Mouse (Mus musculus): ENCODE measurements at regions not wholly inside any gene's neighbourhood (a gene's known extent, or its start where the extent isn't known, plus 50 kb on each side); places are given as distances from the start of the nearest gene placed in this dataset.
"Not testable (repeated sequence)": the region's sequence is repeated elsewhere in the genome, so short reads cannot be mapped to it uniquely, and the experiment has no call there.

DNA sequence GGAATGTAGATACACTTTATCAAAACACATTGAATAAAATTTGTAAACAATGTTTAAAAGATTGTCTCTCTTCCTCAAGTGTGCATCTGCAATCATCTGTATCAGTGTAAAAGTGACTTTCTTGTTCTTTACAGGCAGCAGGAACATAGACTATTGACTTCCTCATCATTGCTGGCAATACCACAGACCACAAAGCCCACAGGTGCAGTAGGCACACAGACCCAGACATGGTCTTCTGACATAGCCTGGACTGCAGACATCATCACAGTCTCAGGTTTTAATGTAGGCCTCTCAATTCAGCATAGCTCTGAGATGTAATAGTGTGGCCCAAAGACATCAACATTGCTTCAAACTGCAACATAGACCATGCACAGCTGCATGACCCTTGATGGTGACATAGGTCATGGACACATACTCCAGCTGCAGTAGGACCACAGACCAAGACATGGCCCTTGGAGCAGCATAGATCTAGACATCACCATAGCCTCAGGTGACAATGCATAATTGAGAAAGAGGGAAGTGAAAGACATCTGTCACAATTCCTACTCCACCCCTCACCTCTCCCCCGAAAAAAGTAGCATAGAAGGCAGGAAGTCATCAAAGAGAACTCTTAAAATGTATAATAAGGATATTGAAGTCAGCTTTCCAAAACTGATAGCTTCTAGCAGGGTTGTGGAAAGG lies 74.1 kb upstream of the Speer2 start:
- DNase-seq, result no peak

DNA sequence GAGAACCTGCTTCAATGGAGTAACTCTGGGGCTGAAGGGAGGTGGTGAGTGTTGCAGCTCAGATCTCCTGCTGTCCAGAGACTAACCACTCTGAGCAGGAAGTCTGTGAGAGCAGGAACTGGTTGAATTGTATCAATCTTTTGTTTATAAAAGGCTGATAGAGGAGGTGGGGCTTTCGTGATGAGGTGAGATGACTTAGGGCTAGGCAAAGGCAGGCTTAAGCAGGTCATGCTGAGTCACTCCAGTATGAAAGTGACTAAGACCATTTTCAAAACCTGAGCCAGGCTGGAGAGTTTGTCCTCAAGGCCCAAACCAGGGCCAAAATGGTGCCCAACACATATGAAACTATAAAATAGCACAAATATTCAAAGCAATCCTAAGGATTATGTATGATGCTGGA lies 80.1 kb upstream of the Speer2 start:
- no peak for DNase-seq

DNA sequence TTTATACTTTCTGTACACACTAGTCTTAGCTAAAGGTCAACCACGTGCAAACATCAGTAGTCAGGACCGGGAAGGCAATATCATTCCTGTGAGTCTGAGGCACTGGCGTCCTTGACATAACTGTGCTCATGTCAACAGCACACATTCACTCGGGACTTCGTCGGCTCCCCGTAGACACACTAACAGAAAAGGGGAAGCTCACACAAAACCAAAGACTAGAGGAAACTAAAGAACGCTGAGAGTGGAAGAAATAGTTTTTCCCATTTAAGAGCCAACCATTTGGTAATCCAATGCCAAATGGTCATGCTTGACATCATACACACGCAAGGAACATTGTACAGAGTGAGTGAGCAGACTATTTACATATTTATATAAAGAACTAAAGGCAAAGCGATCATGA lies 85.2 kb upstream of the Speer2 start:
- DNase-seq, result no peak

DNA sequence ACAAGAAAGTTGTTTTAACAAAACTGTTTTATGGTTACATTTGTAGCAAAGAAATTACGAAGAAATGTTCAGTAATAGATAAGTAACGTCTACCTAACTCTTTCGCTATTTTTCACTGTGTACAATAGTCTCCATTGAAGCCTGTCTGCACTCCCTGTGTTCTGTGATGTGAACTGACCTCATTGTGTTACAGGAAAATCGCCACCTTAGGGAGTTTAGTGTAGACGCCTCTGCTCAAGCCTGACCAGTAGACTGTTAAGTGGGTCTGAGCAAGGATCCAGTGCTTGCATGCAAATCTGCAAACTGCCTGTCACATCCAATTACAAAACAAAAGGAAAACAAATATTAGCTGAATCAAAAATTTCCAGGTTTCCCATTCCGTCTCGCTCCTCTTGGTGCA lies 85.8 kb upstream of the Speer2 start:
- no peak for DNase-seq

DNA sequence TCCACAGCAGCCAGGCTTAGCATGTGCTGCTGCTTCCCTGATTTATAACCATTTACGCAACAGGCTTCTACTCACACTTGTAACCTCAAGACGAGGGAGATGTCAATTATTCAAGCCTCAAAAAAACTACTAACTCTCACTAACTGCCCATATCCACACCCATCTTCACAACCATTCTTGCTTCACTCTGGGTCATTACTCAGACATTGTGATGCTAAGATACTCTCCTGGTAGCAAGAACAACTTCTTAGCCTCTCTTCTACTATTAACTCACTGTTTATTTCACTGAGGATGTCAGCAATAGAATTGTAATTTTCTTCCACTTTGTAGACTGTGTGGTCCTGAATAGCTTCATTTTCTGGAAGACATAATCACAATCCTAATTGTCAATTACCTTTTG lies 88.0 kb upstream of the Speer2 start:
- DNase-seq, result no peak

DNA sequence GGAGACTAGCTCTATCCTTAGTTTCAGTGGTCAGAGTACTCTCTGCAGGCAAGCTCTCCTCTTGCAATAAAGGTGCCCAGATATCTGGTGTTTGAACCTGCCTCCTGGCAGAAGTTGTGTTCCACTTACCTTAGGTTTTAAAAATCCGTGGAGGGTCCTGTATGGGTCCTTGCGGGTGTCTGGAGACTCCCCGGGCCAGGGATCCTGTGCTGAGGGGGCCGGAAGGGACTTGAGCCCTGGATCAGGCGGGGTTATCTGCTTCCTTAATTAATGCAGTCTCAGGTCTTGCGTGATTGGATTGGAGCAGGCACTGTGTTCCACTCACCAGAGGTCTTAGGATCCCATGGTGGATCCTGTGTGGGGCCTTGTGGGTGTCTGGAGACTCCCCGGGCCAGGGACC lies 103.0 kb upstream of the Speer2 start:
- DNase-seq, result not testable (repeated sequence)

DNA sequence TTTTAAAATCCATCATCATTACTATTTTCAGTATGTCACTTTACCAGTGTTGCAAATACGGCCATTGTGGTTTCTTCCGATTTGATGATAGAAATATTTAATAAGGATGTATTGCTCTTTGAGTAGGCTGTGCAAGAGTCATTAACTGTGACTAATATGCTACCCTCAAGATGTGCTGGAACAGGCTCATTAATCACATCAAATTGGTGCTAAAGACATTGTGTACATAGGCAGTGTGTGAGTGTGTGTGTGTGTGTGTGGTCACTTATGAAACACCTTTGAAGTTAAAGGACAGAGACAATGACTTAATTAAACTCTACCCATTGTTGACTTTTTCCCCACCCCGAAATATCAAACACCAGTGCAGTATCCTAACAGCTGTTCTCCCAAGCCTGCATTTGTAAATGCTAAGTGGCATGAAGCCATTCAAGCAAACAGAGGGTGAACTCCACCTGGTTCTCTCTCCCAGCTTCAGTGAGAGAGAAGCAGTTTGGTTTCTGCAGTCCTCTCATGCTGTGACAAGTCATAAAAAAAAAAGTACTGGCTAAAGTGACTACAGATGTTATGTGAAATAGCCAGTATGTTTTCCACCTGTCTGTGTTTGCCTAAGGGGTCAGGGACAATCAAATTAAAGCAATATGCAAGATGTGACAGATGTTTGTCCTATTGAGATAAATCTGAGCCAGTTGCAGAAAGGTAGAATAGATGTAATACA lies 116.4 kb upstream of the Speer2 start:
- DNase-seq, result no peak

DNA sequence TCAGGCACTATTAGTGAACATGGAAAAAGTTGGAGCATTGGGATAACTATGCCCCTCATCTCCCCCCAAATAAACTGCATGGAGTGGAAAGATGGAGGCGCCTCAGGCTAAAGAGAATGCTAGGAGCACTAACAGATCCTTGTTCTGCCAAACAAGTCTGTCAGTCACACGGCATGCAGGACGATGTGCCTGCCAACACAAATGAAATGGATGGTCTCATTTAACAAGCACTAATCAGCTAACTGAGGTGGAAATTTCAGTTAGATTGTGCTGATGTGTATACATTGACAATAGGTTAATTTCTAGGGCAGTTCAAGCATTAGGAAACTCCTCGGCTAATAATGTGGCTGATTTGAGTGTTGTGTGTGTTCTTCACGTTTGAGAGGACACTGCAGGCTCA lies 120.8 kb upstream of the Speer2 start:
- DNase-seq, result no peak

DNA sequence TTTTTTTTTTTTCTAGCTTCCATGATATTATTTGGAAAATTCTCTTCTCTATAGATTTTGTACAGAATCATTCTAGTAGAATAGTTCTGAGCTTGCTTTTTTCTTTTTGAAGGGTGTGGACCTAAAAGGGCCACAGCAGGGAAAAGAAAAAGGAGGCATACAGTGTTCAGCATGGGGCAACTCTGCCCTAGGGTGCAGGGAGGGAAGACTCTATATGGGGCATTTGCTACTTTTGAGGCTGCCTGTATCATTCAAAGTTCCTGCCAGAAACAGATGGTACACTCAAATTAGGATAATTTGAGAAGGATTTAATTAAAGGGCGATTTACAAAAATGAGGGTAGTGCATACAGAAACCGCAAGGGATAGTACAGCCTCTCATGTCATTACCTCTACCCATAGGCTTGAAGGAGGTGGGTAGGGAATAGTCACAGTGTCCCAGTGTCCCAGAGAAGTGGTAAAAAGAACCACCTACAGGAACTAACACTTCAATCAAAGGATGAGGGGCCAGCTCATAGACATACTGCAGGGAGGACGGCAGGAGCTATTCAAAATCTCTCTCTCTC lies 128.4 kb upstream of the Speer2 start:
- no peak for DNase-seq

DNA sequence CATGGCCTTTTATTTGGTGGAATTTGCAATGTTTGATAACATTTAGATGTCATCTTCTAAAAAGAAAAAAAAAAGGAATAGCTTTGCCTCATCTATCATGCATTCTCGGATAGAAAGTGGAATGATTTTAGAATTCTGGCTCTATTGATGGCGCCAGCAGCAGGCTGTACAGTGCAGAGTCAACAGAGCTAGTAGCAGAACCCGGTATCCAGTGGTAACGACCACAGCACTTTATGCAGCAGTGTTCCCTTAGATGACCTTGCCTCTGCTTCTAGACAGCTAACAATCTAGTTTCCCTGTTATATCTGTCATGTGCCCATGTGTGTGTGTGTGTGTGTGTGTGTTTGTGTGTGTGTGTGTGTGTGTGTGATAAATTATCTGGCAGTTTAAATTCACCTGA lies 129.2 kb upstream of the Speer2 start:
- DNase-seq, result no peak

DNA sequence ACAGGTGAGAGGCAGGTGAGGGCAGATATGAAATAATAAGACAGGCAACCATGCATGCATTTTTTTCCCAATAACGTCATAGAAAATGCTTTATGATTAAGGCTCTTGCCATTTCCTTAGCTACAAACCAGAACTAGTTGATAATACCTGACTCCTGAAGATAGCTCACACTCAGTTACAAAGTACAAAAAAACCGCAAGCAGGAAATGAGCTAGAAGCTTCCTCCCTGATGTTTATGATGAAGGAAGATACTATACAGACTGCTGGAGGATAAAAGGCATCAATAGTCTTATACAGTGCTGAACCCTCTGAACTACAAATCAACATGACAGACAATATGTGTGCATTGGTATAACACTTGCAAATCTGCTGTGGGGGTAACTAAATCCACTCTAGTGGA lies 143.3 kb upstream of the Speer2 start:
- no peak for DNase-seq

DNA sequence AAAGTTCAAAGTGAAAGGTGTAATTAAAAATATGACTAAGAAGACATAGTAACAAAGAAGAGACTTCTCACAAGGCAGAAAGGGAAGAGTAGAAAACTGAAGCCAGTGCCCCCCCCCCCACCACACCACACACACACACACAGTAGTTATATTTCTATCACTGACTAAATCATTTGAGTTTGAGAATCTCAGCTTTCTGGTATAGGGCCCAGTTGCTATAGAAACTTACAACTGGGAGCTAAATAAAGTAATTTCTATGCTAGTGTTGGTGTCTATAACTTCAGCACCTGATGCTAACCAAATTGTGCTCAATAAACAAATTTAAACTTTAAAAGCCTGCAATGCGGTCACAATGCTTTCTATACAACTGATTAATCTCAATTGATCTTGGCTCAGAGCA lies 153.4 kb upstream of the Speer2 start:
- DNase-seq, result no peak

DNA sequence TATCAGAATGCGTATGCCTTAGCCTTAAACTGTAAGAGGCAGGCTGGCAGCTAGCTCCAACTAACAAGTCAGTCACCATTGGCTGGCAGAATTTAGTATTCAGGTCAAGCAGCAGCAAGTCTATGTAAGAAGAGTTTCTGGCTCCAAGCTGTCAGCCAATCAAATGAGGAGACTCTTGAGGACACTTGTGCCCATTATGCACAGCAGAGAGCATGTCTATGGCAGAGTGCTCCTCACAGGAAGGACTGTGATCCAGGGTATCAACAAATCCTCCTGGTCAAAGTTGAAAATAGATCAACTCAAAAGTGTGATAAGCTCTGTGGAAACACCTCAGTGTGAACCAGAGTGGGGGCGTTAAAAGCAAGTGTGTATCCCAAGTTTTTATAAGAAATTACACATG lies 156.0 kb upstream of the Speer2 start:
- no peak for DNase-seq

DNA sequence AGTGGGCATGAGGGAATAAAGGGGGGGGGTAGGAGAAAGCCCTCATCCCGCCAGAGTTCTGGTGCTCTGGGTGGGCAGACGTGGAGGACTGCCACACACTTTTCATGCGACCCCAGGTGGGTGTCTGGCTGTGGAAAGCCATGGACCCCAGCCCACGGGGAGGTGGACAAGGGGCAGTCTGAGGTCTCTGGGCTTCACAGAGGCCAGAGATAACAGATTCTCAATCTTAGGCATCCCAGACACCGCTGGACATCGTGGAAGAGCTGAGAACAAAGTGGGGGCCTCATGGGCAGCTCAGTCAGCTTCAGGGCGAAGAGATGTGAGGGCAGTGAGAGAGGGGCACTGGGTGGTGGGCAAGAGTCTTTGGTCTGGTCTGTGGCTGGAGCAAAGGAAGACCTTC lies 157.9 kb upstream of the Speer2 start:
- no peak for DNase-seq

DNA sequence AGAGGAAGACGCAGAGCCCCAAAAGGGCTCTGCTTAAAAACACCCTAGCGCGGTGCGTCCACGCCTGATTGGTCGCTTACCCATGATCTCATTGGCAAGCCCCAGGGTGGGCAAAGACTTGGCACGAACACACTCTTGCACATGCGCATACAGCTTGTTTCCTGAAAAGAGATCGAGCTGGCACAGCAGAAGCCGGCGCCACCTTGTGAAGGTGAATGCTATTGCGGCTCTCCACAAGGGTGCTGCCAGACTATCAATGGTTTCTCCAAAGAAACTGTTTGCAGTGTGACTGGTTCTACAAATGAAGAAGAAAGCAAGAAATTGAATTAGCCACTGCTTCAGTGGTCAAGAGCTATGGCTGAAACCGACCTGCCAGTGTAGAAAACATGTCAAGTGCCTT lies 165.1 kb upstream of the Speer2 start:
- peak in 1 of 2 experiments; percentile 2 for DNase-seq

DNA sequence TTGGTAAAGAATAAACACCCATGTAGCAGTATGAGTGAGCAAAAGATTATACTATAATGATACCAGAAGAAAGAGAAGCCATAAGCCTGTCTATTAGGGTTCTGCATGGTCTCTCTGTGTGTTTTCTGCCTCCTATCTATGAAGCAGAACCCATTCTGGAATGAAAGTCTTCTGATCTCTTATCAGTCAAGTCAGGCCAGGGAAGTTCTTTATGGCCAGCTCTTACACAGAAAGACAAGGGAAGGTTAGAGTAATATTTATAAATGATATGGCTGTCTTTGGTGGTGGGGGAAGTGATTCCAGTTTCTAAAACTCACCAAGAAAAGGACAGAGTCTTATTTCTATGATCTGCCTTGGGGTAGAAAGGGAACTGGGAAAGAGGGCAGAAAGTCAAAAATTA lies 182.0 kb upstream of the Speer2 start:
- DNase-seq, result no peak

DNA sequence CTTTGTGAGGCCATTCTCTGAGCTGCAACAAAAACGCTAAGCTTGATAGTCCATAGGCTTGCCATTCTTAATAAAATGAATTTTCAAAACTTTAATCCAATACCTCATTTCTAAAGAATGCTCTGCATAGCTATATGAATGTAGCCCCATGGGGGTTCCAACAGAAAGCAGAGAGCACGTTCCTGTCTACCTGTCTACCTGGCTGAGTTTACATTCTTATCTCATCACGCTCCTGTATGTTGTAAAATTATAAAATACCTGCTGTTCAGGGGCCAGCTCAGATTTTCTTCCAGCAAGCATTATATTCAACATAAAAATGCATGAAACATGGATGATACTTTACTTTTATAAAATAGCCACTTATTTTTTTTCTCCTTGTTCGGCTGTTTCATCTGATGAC lies 182.5 kb upstream of the Speer2 start:
- no peak for DNase-seq

DNA sequence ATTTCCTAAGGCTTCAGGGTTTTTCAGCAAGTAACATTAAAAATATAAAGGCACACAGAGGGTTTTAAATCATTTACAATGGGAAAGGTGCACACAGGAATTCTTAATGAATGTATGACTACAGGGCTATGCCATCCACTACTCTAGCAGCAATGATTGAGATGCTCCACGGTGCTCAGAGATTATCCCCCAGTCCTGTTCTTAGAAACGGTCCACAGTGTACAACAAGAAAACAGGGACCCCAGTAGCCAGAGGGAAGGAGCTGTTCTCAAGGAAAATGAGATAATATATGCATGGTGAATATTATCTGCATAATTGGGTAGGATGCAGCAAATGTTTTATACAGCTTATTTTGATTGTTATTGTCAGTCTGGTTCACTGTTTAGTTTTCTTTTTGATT lies 186.3 kb upstream of the Speer2 start:
- DNase-seq, result no peak

DNA sequence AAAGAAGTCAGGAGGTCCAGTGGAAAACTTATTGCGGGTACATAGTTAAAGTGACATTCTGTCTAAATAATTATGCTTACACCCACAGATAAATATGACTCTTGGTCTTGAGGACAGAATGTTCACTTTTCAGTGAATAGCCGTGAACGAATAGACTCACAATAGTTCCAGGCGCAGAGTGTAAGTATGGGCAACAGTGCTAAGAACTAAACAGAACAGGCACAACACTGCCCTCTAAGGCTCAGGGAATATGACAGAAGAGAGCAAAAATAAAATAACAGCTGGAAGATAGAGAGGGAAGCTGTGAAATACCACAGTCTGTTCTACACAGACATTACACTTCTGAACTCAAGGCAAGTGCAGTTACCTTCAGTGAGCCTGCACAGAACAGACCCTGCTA lies 207.9 kb upstream of the Speer2 start:
- DNase-seq, result no peak

DNA sequence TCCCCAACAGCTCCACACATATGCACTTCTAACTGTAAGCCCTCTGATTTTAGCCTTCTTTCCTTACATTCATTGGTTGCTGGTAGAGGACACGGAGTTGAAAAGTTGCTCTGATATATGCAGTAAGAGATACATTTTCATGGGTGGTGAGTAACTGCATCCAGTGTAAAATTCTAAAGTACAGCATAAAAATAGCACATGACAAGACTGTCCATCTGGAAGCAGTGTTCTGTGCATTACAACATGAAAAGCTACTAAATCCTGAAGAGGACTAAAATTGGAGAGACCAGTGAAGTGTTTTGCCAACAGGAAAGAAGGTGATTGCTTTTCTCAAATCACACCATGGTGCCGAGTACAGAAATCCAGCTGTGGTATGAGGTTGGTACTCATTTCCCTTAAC lies 210.2 kb upstream of the Speer2 start:
- DNase-seq, result no peak

DNA sequence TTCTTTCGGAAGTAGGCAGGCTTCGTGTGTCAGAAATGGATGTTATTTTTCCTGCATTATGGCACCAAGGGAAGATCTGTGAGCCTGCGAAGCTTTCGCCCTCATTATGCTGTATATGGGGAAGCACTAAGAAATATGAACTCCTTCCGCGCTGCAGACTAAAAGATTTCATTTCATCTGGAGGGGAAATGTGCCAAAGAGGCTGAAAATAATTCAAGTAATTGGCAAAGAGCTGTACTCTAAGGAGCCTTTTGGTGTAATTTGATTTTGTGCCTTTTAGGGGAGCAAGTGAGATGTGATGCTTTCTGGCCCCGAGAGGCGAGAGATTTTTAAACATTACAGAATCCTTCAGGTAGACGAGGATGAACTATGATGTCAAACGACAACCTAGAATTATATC lies 216.0 kb upstream of the Speer2 start:
- DNase-seq, result no peak

DNA sequence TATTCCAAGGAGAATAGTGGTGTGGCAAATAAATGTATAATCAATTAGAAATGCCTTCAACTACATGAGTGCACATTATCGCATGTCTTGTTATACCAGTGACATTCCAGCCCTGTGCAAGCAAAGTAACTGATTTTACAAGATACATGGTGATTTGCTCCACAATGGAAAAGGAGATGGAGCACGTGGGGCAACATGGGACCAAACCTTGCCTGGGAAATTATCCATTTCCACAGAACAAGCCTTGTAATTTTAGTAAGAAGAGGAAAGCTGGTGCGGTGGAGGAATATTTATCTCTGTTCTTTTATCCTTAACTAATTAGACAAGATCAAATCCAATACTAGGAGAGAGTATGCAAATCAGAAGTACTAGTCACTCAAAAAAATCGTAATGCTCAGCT lies 222.5 kb upstream of the Gbe1 start:
- no peak for DNase-seq

DNA sequence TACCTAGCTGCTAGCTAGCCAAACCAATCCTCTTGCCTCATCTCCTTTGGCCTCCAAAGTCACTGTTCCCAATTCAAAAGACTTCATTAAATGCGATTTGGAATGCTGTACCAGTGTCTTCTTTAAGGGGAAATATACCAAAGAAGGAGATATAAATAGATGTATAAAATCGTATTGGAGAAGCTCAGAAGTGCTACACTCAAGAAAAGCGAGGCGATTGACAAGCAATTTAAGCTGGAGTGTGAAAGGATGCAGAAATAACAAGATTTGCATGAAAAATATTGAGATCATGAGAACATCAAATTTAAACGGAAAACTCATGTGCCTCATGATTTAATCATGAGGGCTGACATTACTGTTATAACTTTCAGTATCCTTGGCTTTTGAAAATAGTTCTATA lies 221.8 kb upstream of the Gbe1 start:
- no peak for DNase-seq

DNA sequence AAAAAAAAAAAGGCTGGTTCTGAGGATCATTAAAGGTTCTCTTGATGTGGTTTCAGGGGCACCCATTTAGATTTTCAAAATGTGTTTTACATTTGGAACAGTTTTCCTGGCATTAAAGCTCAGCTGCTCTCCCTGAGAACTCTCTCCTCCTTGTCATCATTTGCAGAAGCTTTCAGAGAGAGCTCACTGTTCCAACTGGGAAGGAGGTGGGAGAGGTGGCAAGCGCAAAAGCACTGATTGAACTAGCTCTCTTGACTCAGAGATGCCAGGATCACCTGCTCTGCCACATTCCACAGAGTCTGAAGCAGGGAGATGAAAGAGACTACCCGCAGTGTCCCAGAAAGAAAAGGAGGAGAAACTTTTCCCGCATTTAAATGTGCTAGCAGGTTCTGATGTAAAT lies 220.5 kb upstream of the Gbe1 start:
- DNase-seq, result no peak

DNA sequence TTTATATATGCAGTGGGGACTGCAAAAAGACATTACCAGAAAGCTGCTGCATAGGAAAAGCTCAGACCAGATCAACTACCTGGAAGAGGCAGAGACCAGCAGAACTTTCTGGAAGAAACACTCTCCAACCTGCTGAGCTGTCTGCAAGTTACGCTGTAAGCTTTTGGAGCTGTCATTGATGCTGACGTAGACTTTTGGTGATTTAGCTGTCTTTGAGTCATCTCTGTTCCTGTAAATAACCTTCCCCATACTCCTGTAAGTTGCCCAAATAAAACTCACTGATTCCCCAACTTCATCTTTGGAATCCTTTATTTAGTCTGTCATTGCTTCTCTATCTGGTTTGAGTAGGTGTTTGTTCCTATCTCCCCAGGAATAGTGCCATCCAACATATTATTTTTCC lies 218.5 kb upstream of the Gbe1 start:
- no peak for DNase-seq

Measured in cerebellum, postnatal 36 days (tissue).